Mouse (Mus musculus): ENCODE measurements around the gene Mphosph9.
"Not testable (repeated sequence)": the region's sequence is repeated elsewhere in the genome, so short reads cannot be mapped to it uniquely, and the experiment has no call there.

Gene Mphosph9

DNA sequence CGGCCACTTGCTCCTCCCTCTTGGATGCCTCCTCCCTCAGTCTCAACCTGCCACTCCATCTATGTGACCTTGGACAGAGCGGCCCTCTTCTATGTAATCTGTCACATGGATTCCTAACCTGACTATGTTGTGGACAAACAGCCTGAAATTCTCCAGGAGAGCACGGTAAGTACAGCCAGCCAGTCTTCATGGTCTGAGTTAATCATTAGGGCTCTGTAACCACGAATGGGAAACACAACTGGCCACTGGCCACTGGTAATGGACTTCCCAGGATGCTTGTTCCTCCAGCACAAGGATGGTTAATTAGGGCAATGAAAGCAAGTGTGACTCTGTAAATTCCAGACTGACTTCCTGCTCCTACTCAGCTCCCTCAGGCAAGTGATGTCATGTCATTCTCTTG lies 91.6 kb downstream of the Mphosph9 start:
- no peak for DNase-seq (ENCODE audit: low read depth, low spot score)

DNA sequence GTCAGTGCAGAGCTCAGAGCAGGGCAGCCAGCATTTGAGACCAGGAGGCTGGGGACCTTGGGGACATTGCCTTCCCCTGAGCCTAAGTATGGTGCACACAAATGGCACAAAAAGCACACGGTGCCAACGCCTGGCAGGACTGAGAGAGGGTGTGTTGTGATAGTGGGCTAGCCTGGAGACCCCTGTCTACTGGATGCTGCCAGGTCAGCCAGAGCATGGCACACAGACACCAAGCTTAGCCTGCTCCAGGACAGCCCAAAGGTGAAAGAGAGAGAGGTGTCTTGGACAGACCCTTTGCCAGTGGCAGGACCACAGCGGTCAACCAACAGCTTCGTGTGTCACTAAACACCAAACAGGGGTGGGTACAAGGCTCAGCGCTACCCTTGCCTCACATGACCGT lies 93.0 kb downstream of the Mphosph9 start:
- no peak for DNase-seq (ENCODE audit: low read depth, low spot score)

DNA sequence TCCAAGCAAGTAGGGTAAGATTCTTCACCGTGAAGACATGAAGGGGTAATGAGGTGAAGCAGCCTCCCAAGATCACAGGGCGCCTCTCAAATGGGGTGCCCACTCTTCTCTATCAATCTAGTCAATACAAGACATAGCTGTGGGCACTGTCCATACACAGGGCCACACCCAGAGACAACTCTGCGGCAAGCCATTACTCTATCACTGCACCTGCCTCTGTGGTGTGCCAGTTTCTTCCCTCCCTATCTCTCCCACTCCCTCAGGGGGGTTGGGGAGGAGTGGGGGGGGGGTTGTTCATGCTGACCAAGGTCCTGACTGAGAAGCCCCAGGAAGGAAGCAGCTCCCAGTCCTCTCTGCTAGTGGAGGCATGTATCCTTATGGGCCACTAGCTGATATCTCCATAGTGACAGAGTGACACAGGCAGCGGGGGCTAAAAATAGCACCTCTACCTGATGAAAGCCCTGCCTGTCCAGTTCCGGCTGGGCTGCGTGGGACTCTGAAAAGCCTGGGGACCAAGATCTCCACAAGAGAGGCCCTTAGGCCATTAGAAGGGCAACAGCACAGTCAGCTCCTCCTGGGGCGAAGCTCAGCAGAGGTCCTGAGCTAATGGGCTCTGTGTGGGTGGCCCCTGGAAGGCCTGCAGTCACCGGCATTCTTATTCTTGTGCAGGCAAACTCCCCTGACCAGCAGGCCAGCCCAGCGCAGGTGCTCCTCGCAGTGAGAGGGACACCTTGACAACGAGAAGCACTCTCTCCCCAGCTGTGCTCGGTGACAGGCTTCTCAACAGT lies 93.7 kb downstream of the Mphosph9 start:
- no peak for DNase-seq (ENCODE audit: low read depth, low spot score)

DNA sequence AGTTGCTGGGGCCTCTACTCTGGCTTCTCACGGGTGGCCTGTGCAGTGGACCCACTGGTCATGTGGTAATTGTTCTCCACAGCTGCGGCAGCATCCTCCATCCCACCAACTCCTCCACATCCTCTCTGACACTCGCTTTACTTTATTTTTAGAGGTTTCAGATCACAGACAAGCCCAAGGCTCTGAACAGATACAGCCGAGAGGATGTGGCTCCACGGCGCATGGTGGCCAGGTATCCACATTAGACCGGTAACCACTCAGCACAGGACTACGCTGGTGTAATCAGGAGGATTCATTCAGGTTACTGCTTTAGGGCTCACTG lies 94.7 kb downstream of the Mphosph9 start:
- no peak for DNase-seq (ENCODE audit: low read depth, low spot score)

DNA sequence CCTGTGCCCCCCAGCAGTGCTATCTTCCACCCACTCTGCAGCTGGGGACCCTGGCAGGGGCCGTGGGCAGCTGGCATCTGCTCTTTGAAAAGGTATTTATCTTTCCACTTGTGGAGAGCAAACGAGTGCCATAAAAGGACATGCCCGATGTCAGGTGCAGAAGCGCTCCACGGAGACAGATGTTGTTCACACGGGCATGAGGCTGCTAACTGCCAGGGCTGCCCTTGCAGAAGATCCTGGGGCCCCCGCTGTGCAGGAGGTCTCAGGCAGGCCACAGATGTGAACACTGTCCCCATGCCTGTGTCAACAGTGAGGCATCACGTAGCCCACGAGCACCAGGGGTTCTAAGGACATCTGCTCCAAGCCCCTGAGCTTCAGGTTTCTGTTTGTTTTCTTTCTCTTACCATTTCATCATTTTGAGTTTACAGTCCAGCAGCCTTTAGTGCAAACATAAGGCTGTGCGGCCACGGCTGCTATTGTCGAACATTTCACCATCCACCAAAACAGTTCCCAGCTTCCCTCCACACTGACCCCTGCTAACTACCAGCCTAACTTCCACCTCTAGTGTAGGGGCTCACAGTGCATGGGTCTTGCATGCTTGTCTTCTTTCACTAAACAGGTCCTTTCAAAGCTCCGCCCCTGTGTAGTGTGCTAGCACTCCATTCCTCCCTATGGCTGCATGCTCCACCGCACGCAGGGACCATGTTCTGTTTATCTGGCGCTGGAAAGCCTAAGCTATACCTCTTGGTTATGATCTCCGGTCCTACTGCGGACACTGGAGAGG lies 95.2 kb downstream of the Mphosph9 start:
- DNase-seq (ENCODE audit: low read depth, low spot score) = no peak

DNA sequence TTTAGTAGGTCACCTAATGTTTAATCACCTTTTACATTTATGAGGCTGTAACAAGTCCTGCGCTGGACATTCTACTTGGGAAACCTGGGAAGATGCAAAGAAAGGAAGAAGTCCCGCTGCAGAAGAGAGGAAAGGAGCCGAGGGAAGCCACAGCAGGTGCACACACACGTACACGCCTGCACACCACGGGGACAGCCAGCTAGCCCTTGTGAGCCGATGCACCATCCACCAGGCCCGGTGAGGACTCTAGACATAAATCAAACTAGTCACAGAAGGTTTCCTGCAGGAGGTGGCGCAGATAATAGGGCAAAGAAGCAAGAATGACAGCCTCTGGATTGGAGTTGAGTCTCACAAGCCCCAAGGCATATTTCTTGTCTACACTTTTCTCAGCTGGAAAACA lies 97.3 kb downstream of the Mphosph9 start:
- DNase-seq (ENCODE audit: low read depth, low spot score) = no peak

DNA sequence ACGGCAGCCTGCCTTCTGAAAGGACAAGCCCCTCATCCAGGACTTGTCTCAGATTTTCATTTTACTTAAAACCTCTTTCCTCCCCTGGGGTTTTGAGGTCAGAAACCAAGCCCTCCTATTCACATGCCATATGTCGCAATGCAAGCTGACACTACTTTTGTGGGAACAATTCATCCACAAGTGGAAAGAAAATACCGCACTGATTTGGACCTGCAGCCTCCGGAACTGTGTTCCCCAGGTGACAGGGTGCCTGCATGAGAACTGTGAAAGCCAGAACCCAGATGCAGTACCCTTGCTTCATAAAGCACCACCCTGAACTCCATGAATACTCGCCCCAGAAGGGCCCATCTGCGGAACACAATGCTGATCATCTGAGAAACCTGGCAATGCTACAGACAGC lies 100.6 kb downstream of the Mphosph9 start:
- DNase-seq (ENCODE audit: low read depth, low spot score) = no peak

DNA sequence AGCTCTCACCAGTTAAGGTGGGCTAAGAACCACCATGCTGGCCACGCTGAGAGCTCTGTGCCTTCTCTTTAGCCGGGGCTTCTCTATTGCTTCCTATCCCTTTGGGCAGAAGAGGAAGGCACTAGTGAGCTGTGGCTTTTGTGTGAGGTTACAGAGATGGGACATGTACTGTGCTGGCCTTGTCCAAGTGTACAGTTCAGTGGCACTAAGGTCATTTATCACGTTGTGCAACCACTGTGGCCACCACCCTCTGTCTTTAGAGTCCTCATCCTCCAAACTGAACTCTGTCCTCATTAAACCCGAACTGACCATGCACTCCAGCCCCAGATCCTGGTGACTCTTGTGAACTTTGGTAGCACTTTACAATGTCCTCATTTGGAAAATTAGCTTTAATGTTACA lies 101.3 kb downstream of the Mphosph9 start:
- no peak for DNase-seq (ENCODE audit: low read depth, low spot score)

DNA sequence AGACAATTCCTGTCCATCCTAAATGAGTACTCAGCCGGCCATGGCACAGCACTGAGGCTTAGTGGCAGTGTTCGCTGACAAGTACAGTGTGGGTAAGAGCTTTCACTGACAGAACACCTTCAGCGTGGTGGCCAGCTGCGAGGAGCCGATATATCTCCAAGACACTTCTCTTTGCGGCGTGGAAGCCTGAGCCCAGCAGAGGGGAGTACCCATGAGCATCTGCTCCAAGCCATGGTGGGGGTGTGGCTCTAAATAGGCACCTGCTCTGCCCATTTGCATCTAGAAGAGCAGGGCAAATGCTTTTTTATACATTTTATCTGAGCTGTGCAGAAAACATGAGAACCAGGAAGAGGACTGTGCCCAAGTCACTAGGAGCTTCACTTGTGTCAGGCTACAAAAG lies 101.9 kb downstream of the Mphosph9 start:
- DNase-seq (ENCODE audit: low read depth, low spot score) = no peak

DNA sequence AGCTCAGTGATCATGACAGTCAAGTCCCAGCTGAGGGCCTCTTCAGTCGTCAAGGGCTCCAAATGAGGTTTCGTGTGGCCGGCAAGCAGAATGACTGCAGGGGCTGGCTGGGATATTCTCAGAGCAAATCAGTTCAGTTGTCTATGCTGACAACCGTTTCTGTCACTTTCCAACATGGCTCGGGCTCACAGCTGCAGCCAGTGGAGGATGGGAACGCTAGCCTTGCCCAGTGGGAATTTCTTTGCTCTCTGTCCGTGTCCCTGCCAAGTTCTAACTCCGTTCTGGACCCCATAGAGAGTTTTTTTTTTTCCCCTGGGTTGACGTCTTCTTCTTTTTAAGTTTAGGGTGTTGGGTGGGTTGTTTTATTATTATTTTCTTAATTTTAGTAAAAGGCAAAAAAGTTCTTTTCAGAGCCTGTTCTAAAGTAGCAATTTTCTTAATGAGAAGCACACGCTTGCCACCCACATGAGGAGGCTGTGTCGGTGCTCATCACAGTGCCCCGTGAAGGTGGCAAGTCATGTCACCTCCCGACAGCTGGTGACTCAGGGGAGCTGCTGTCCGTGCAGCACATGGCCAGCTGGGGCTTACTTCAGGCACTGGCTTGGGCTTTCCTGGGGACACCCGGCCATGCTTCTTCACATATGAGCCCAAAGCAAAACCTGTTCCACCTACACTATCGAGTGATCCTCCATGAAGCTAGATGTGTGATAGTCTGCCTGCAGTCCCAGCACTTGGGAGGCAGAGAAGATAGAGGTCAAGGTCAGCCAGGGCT lies 103.3 kb downstream of the Mphosph9 start:
- DNase-seq (ENCODE audit: low read depth, low spot score) = no peak

DNA sequence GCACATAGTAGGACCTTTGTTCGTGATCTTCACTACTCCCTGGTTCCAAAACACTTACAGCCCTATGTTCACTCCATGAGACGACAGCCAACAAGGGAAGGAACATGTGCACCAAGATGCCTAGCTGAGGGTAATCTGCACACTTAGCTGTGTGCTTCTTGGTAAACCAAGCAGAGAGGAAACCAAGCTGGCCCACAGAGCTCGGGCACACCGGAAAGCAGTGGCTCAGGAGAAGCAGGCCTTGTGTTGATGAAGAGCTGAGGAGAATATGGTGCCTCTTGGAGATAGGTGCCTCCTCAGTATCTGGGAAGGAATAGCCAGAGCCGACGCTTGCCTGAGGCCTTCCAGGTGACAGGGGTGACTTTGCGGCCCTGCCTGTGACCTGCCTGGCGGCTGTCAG lies 104.2 kb downstream of the Mphosph9 start:
- DNase-seq (ENCODE audit: low read depth, low spot score) = no peak

DNA sequence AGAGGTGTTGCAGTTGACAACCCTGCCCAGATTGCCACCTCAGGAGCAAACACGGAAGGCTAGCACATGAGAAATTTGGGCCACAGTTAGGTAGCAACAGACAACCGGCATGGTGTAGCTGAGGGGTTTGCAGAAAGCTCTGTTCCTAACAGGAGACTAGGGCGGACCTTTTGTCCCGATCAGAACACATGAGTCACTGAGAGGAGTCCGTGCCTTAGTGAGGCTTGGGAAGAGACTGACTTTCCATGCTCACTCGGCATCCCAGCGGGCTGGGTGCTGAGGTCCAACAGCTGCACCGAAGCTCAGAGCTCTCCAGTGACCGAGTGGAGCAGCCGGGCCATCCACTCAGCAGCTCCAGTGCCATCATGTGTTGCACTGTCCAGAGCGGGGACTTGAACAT lies 105.1 kb downstream of the Mphosph9 start:
- no peak for DNase-seq (ENCODE audit: low read depth, low spot score)

DNA sequence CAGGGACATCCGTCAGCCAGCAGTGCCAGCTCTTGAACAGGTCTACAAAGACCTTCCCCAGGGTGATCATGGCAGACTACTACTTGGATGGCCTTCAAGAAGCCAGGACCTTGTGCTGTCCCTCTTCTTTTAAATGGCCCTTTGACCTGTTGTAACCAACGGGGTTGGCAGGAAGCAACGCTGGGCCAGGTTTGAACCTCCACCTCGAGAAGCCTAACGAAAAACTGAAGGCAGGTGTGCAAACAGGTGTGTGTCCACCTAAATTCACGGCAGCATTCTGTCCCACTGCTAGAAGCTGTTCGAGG lies 106.1 kb downstream of the Mphosph9 start:
- no peak for DNase-seq (ENCODE audit: low read depth, low spot score)

DNA sequence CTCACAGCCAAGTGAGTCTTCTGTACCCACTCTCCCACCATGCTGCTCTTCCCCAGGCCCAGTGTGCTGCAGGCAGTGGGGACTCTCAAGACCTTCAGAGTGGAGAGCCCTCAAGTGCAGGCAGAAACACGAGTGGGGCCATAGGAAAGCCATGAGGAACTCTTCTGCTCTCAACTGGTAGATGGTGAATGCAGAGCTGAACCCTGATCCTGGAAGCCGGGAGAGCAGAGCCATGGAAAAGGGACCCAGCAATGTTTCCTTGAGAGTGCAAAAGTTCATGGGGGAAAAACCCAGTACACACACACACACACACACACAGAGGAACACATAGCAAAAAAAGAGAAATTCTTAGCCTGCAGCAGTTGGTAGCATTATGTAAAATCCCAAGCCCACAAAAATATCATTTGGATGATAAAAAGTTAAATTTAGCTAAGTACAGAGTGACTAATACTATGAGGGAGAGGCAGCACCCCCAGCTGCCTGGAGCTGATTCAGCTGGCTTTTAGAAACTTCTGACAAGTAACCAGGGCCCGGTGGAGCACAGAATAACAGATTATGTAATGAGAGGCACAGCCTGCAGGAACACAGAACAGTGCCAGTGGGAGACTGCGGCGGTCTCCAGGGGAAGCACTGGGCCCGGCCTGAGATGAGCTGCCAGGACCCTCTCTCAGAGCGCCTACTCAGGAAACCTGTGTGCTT lies 106.6 kb downstream of the Mphosph9 start:
- no peak for DNase-seq (ENCODE audit: low read depth, low spot score)

DNA sequence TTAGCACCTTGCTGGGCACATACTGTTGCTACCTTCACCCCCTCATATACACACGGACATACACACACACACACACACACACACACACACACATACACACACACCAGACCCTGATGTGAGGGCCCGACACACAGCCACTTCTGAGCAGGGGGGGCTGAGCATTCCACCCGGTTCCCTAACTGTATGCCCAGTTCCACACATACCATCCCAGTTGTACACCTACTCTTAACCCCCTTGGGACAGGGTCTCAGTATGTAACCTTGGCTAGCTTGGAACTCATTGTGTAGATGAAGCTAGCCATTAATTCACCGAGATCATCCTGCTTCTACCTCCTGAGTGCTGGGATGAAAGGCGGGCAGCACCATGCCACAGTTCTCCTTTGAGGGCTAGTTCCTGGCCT lies 107.2 kb downstream of the Mphosph9 start:
- no peak for DNase-seq (ENCODE audit: low read depth, low spot score)

DNA sequence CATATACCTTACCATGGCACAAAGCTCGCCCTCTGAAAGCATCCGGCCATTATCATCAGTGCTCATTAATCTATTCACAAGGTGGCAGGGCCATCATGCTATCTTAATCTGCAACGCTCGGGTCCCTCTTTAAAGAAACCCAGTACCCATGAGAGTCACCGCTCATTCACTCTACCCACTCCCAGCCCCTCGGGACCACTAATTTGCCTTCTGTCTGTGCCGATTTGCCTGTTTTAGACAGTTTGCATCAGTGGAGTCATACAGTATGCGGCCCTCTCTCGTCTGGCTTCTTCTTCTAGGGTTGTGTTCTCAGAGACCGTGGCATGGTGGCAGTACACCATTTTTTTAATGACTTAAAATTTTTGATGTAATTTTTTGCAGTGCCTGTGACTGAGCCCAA lies 108.3 kb downstream of the Mphosph9 start:
- DNase-seq (ENCODE audit: low read depth, low spot score) = no peak

DNA sequence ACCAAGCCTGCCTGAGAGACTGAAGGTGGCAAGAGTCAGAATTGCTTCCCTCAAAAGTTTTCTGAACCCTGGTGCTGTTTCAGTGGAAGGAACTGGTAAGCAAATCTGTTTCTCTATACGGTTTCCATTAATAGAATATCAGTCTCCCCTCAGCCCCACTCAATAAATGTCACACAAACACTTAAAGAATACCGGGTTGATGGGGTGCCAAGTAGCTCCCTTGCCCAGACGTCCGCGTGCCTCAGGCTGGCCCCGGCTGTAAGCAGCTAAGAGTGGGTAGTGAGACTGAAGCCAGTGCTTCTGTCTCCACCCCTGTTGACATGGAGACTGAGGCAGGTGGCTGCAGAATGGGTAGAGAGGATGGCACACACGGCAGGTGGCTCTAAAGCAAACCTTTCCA lies 108.8 kb downstream of the Mphosph9 start:
- DNase-seq (ENCODE audit: low read depth, low spot score) = no peak

DNA sequence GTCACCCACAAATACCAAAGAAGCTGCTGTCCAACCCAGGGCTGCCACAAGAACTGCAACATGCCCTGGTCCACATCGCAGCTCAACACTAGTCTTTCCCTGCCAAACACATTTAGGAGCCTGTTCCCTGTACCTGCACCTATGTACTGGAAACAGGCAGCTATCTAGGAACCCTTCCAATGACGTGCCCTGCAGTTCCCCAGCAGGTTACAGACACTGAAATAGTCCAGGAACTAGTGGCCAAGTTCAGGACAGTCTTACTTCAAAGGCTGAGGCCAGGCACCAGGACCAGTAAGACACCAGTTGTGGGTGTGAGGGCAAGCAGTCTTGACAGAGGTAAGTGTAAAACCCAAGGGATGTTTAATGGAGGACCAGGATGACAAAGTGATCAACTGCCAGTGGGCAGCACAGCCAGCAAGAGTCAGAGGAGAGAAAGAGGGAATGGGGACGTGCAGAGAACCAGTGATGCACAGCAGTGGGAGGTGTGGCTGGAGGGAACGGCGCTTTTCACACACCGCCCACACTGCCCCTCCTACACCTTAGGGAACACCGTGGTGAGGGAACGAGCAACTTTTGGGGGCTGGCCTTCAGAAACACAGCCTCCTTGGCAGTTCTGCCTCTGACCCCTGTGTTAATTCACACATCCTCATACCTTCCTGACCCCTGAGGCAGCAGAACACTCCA lies 110.1 kb downstream of the Mphosph9 start:
- DNase-seq (ENCODE audit: low read depth, low spot score) = no peak

DNA sequence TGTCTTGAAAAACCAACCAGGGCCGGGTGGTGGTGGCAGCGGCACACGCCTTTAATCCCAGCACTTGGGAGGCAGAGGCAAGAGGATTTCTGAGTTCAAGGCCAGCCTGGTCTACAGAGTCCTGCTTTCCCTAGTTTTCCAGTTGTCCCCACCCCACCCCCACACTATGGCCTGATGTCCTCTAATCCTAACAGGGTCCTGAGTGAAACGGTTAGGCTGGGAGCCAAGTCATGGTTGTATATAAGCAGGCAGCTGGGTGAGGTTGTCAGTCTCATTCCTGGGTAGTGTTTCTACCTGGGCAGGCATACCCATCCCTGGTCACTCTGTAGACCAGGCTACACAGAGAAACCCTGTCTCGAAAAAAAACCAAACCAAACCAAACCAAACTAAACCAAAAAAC lies 110.7 kb downstream of the Mphosph9 start:
- not testable (repeated sequence) for DNase-seq (ENCODE audit: low read depth, low spot score)

DNA sequence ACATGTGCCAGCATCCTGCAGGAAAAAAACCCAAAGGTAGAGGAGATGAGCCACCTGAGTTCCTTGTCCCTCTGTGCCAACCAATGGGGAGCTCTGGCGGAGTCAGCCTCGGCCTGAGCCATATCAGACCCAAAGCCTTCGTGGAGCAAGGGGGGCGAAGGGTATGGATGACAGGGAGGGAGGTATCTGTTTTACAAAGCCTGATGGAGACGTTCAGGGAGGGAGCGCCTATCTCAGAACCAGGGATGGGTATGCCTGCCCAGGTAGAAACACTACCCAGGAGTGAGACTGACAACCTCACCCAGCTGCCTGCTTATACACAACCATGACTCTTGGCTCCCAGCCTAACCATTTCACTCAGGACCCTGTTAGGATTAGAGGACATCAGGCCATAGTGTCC lies 111.4 kb downstream of the Mphosph9 start:
- no peak for DNase-seq (ENCODE audit: low read depth, low spot score)

DNA sequence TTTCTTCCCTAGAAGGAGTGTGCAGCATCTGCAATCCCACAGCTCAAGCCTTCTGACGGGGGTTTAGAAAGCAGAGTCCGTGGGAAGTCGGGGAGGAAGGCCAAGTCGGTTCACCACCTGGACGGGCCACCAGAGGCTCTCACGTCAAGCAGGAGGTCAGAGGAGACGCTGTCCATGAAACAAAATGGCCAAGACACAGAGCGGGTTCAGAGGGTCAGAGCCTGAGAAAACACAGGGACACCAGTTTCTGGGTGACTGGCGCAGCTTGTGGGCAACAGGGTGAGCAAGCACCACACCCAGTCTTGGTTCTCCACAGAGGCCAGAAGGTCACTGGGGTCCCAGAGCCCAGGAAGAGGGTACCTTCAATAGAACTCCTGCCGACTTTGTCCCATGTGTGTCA lies 112.1 kb downstream of the Mphosph9 start:
- no peak for DNase-seq (ENCODE audit: low read depth, low spot score)

Data from ES-CJ7 (cell line).